Mouse (Mus musculus): ENCODE measurements around the gene Rasgef1b. TPM values are rescaled to one million over a fixed set of nuclear protein-coding genes. Genes with fewer than 3 reads are reported as not detected.

The Rasgef1b gene
- total and polyA plus RNA-seq, 2 experiments: 4.0 to 20.4 TPM

DNA sequence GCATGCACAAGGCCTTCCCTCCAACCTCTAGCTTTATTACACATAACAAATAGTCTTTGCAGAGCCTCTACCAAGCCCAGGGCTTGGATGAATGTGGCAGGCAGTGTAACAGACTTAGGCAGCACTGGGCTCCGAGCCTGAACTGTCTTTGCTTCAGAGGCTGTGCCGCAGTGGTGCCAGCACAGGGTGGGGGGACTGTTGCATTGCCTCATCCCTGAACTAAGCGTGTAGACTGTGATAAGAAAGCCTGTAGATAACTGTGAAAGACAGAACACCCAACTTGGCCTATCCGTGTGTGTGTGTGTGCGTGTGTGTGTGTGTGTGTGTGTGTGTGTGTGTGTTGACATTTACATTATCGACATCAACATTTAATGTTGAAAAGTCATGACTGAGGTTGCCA is 246.3 kb downstream of the Rasgef1b start:
- no peak for TF ChIP-seq POLR2A (IDR thresholded peaks at IDR 0.05; ENCODE audit: extremely low read depth, insufficient read depth, low read length)
- TF ChIP-seq CTCF (IDR thresholded peaks at IDR 0.05; ENCODE audit: low read depth, low read length): no peak
- no peak overlapping the region for H3K27ac ChIP-seq (replicated peaks; ENCODE audit: insufficient read depth, low read depth, low read length)
- H3K4me1 ChIP-seq (ENCODE audit: control insufficient read depth, insufficient read depth, low read length): no peaks in the 10 kb centered on the region
- H3K9ac ChIP-seq (ENCODE audit: low read depth, low read length): no peak overlapping the region
- no peaks in the 10 kb centered on the region for H3K27me3 ChIP-seq (ENCODE audit: control insufficient read depth, insufficient read depth, low read length)
- WGBS: 95% methylated on average over 6 of the region's 6 CpGs
- H3K36me3 ChIP-seq (ENCODE audit: control insufficient read depth, insufficient read depth, low read length): no peaks in the 10 kb centered on the region
- H3K79me2 ChIP-seq (ENCODE audit: control insufficient read depth, insufficient read depth, low read length): no peaks in the 10 kb centered on the region
- DNase-seq (ENCODE audit: extremely low read depth, low read depth, low spot score): no peak
- H3K4me3 ChIP-seq (ENCODE audit: insufficient read depth, low read depth, low read length): no peak overlapping the region

- H3K27ac ChIP-seq (replicated peaks; ENCODE audit: insufficient read depth, low read depth, low read length): no peak overlapping the region
- H3K9ac ChIP-seq (ENCODE audit: low read depth, low read length): no peak overlapping the region
- WGBS: 93% methylated on average over 7 of the region's 7 CpGs
- no peaks in the 10 kb centered on the region for H3K79me2 ChIP-seq (ENCODE audit: control insufficient read depth, insufficient read depth, low read length)
- no peak for DNase-seq (ENCODE audit: extremely low read depth, low read depth, low spot score)
- no peaks in the 10 kb centered on the region for H3K4me1 ChIP-seq (ENCODE audit: control insufficient read depth, insufficient read depth, low read length)
- H3K36me3 ChIP-seq (ENCODE audit: control insufficient read depth, insufficient read depth, low read length): no peaks in the 10 kb centered on the region
- H3K27me3 ChIP-seq (ENCODE audit: control insufficient read depth, insufficient read depth, low read length): no peaks in the 10 kb centered on the region
- TF ChIP-seq CTCF (IDR thresholded peaks at IDR 0.05; ENCODE audit: low read depth, low read length) (no peak), POLR2A (IDR thresholded peaks at IDR 0.05; ENCODE audit: extremely low read depth, insufficient read depth, low read length) (no peak)
- H3K4me3 ChIP-seq (ENCODE audit: insufficient read depth, low read depth, low read length): no peak overlapping the region
Measured at GRCm38 (mm10) chr5:99482016-99482415, 246.8 kb downstream of the Rasgef1b start.

- WGBS: 88% methylated on average over 6 of the region's 6 CpGs
- H3K4me1 ChIP-seq (ENCODE audit: control insufficient read depth, insufficient read depth, low read length): no peaks in the 10 kb centered on the region
- H3K27ac ChIP-seq (replicated peaks; ENCODE audit: insufficient read depth, low read depth, low read length): no peak overlapping the region
- H3K9ac ChIP-seq (ENCODE audit: low read depth, low read length): no peak overlapping the region
- H3K79me2 ChIP-seq (ENCODE audit: control insufficient read depth, insufficient read depth, low read length): no peaks in the 10 kb centered on the region
- DNase-seq (ENCODE audit: extremely low read depth, low read depth, low spot score): no peak
- no peaks in the 10 kb centered on the region for H3K27me3 ChIP-seq (ENCODE audit: control insufficient read depth, insufficient read depth, low read length)
- H3K4me3 ChIP-seq (ENCODE audit: insufficient read depth, low read depth, low read length): no peak overlapping the region
- no peaks in the 10 kb centered on the region for H3K36me3 ChIP-seq (ENCODE audit: control insufficient read depth, insufficient read depth, low read length)
- TF ChIP-seq POLR2A (IDR thresholded peaks at IDR 0.05; ENCODE audit: extremely low read depth, insufficient read depth, low read length): no peak
- no peak for TF ChIP-seq CTCF (IDR thresholded peaks at IDR 0.05; ENCODE audit: low read depth, low read length)
Measured at GRCm38 (mm10) chr5:99480078-99481031, 248.5 kb downstream of the Rasgef1b start.

- no peak for DNase-seq (ENCODE audit: extremely low read depth, low read depth, low spot score)
- Histone ChIP-seq H3K27ac (replicated peaks; ENCODE audit: insufficient read depth, low read depth, low read length) (no peak overlapping the region), H3K79me2 (ENCODE audit: control insufficient read depth, insufficient read depth, low read length) (no peaks in the 10 kb centered on the region), H3K36me3 (ENCODE audit: control insufficient read depth, insufficient read depth, low read length) (no peaks in the 10 kb centered on the region), H3K27me3 (ENCODE audit: control insufficient read depth, insufficient read depth, low read length) (no peaks in the 10 kb centered on the region), H3K4me3 (ENCODE audit: insufficient read depth, low read depth, low read length) (no peak overlapping the region), H3K4me1 (ENCODE audit: control insufficient read depth, insufficient read depth, low read length) (peaks cover 1% of the 10 kb centered on the region; the same call in 1 of the 2 replicates), H3K9ac (ENCODE audit: low read depth, low read length) (no peak overlapping the region)
- TF ChIP-seq POLR2A (IDR thresholded peaks at IDR 0.05; ENCODE audit: extremely low read depth, insufficient read depth, low read length) (no peak), CTCF (IDR thresholded peaks at IDR 0.05; ENCODE audit: low read depth, low read length) (no peak)
- 37% methylated on average over 20 of the region's 20 CpGs for WGBS
Measured at GRCm38 (mm10) chr5:99479263-99480077, 249.4 kb downstream of the Rasgef1b start.

DNA sequence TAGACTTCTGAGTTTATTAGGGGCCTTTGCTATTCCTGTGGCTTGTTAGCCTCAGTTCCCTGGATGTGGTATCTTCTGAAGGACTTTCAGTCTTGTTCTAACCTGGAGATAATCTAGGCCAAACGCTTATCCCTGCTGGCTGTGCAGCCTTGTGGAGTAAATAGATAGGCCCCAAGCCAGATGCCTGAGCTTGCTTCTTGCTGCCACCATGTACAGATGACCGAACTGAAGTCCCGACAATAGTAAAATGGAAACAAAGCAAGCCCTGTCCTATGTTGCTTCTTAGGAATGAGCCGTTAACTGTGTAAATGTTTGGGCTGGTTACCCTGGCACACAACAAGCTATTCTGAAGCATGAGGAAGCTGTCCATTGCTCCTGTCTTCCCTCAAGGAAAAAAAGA is 250.1 kb downstream of the Rasgef1b start:
- no peaks in the 10 kb centered on the region for H3K36me3 ChIP-seq (ENCODE audit: control insufficient read depth, insufficient read depth, low read length)
- DNase-seq (ENCODE audit: extremely low read depth, low read depth, low spot score): no peak
- H3K4me1 ChIP-seq (ENCODE audit: control insufficient read depth, insufficient read depth, low read length): peaks cover 1% of the 10 kb centered on the region; the same call in 1 of the 2 replicates
- no peaks in the 10 kb centered on the region for H3K27me3 ChIP-seq (ENCODE audit: control insufficient read depth, insufficient read depth, low read length)
- WGBS: 76% methylated on average over 4 of the region's 4 CpGs
- no peak for TF ChIP-seq POLR2A (IDR thresholded peaks at IDR 0.05; ENCODE audit: extremely low read depth, insufficient read depth, low read length)
- TF ChIP-seq CTCF (IDR thresholded peaks at IDR 0.05; ENCODE audit: low read depth, low read length): no peak
- H3K4me3 ChIP-seq (ENCODE audit: insufficient read depth, low read depth, low read length): no peak overlapping the region
- H3K9ac ChIP-seq (ENCODE audit: low read depth, low read length): no peak overlapping the region
- H3K79me2 ChIP-seq (ENCODE audit: control insufficient read depth, insufficient read depth, low read length): no peaks in the 10 kb centered on the region
- H3K27ac ChIP-seq (replicated peaks; ENCODE audit: insufficient read depth, low read depth, low read length): no peak overlapping the region

Measured in liver, adult 2 months (tissue).